Mouse (Mus musculus) hindbrain, embryonic 14.5 days (tissue): ENCODE results near the gene Nexn. TPM values are rescaled to one million over a fixed set of nuclear protein-coding genes. Genes with fewer than 3 reads are reported as not detected.
"Not testable (repeated sequence)": the region's sequence is repeated elsewhere in the genome, so short reads cannot be mapped to it uniquely, and the experiment has no call there.

Experiments
- ATAC-seq: fragments of 200-750 bp; cut with Nextera tagmentation; 2 replicates; pipeline ENCODE4 v1.8.0; 2017; ENCODE audit warnings: moderate number of reproducible peaks, mild to moderate bottlenecking, moderate TSS enrichment, moderate library complexity; ENCODE audit not compliant: low FRiP score
- DNase-seq: peaks from one replicate; pipeline ENCODE4 v3.0.0-alpha.2; 2015; ENCODE audit warnings: low spot score
- H3K27ac ChIP-seq: fragments of 300-500 bp; sonication (generic); 2 replicates; pipeline ENCODE4 v1.5.1; 2014; ENCODE audit warnings: mild to moderate bottlenecking, moderate library complexity
- H3K27me3 ChIP-seq: fragments of 300-500 bp; sonication (generic); 2 replicates; pipeline ENCODE4 v1.6.1; 2014; ENCODE audit warnings: mild to moderate bottlenecking, low read length, mixed read lengths; ENCODE audit not compliant: control insufficient read depth, insufficient read depth
- H3K36me3 ChIP-seq: fragments of 300-500 bp; sonication (generic); replicated peaks from 2 replicates; pipeline ENCODE4 v1.6.1; 2014; ENCODE audit not compliant: control insufficient read depth, insufficient read depth
- H3K4me1 ChIP-seq: fragments of 300-500 bp; sonication (generic); replicated peaks from 2 replicates; pipeline ENCODE4 v1.6.1; 2014; ENCODE audit warnings: antibody characterized with exemption, low read length, mixed read lengths; ENCODE audit not compliant: control insufficient read depth, insufficient read depth
- H3K4me2 ChIP-seq: fragments of 300-500 bp; sonication (generic); replicated peaks from 2 replicates; pipeline ENCODE4 v1.6.1; 2014; ENCODE audit warnings: mild to moderate bottlenecking, moderate library complexity
- H3K4me3 ChIP-seq: fragments of 300-500 bp; sonication (generic); replicated peaks from 2 replicates; pipeline ENCODE4 v1.5.1; 2014; ENCODE audit warnings: mild to moderate bottlenecking, low read length
- H3K9ac ChIP-seq: fragments of 300-500 bp; sonication (generic); 2 replicates; pipeline ENCODE4 v1.6.1; 2014
- H3K9me3 ChIP-seq: fragments of 300-500 bp; sonication (generic); 2 replicates; pipeline ENCODE4 v1.6.1; 2016; ENCODE audit warnings: low read length; ENCODE audit not compliant: control insufficient read depth
- WGBS: fragments of 180-500 bp; shearing (Covaris S2); extraction: QIAGEN DNeasy Blood & Tissue Kit; methylation state at CpG from one replicate; pipeline ENCODE4 v1.1.7; 2014; 5-methylcytosine and 5-hydroxymethylcytosine counted together
- polyA plus RNA-seq: library from polyadenylated mRNA; unstranded; fragments of >200 nt; fragmentation: Nextera tagmentation; extraction: Ambion mirVana; gene quantifications from 2 replicates; pipeline ENCODE4 v1.2.1, GENCODE M21; 2014

Nexn gene
- polyA plus RNA-seq, 1 experiment from 2014 or later, result 1.8 TPM

DNA sequence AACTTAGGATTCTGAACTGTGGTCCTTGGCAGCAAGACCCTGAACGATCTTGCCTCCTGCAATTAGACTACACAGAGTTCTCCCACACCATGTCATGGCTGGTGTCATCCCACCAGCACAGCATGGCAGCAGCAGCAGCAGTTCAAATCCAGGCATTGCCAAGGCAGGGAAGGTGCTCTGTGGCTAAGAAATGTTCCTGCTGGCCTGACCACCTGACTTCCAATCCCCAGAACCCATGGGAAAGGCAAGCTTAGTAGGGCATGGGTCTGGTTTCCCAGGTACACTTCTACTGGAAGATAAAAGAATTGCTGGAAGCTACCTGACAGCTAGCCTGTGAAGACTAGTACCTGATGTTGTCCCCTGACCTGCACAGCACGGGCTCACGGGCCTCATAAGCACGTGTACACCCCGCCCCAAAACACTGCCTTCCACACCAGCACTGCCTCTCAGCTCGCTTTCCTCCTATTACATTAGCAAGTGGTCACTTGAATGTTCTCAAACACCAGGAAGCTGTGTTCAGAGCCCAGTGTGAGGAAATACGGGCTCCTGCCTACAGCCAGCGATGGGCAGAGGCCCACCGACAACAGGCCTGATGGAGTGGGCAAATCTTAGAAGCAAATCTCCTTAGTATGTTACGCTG, 5.0 kb upstream of the Nexn start:
- no peaks in the 10 kb centered on the region for H3K4me1 ChIP-seq
- H3K27ac ChIP-seq, result no peak overlapping the region
- H3K9ac ChIP-seq, result no peak overlapping the region
- DNase-seq, result no peak
- H3K9me3 ChIP-seq, result no peaks in the 10 kb centered on the region
- peaks cover 6% of the 10 kb centered on the region; the same call in 1 of the 2 replicates for H3K27me3 ChIP-seq
- no peak overlapping the region for H3K4me3 ChIP-seq
- 92% methylated on average over 10 of the region's 10 CpGs for WGBS
- no peak for ATAC-seq
- H3K36me3 ChIP-seq, result peaks cover 26% of the 10 kb centered on the region
- H3K4me2 ChIP-seq, result no peak overlapping the region

DNA sequence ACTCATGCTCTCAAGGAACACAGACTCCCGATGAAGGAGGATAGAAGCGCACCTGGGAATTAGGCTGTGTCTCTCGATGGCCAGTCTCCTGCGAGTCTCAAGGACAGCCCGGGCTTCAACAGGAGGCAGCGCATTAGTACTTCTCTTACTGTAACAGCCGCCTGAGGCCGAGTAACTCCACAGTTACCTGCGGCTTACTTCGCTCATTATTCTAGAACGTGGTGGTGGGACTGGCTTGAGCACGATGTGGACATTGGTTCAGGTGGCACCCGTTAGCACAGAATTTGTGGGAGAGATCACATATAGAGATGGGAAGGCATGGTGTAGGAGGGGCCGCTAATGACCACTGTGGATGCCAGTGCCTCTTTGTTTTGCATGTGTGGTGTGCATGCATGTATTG, 1.9 kb upstream of the Nexn start:
- no peak for ATAC-seq
- peaks cover 11% of the 10 kb centered on the region; the same call in 1 of the 2 replicates for H3K36me3 ChIP-seq
- WGBS, result 89% methylated on average over 14 of the region's 14 CpGs

DNA sequence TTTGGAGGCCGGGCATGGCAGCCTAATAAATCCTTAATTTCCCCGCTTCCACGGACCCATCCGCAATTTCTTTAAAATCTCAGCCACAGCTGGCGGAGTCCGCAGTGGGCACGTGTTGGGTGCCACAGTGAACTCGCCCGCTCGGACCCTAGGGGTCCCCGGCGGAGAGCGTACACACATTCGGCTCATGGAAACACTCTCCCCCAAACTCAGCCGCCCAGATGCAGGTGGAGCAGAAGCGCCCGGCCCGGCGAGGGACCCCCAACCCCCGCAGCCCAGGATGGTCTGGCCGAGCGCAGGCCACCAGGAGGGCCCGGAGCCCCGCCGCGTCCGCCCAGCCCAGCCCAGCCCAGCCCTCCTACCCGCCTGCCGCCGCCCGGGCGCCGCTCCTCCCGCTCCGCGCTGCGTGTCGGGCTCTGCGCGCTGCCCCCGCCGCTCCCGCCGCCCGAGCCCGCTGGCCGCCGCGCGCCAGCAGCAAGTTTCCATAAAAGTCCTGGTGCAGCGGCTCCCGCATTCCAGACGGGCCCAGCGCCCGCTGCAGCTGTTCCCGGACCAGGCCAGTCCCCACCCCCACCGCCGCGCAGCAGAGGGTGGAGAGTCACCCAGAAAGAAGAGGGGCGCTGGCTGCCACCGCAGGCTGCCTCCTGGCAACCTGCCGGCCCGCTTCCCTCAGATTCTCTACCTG, 657 bp downstream of the Nexn start:
- DNase-seq (peak; percentile 47), ATAC-seq (peak; percentile 68)
- Histone ChIP-seq H3K27ac (no peak overlapping the region), H3K9ac (peak overlapping the region; percentile 67), H3K27me3 (peaks cover 29% of the 10 kb centered on the region), H3K4me2 (peak overlapping the region; percentile 100), H3K4me3 (peak overlapping the region; percentile 51), H3K36me3 (no peaks in the 10 kb centered on the region), H3K9me3 (no peaks in the 10 kb centered on the region), H3K4me1 (peaks cover 7% of the 10 kb centered on the region; the same call in 1 of the 2 replicates)
- under 1% methylated on average over 59 of the region's 63 CpGs for WGBS

More for the DNA sequence above, 1.9 kb upstream of the Nexn start:
- no peak for DNase-seq
- no peak overlapping the region for H3K27ac ChIP-seq
- H3K4me3 ChIP-seq, result no peak overlapping the region
- no peak overlapping the region for H3K4me2 ChIP-seq
- H3K9ac ChIP-seq, result no peak overlapping the region
- peaks cover 7% of the 10 kb centered on the region; the same call in 1 of the 2 replicates for H3K4me1 ChIP-seq
- H3K9me3 ChIP-seq, result no peaks in the 10 kb centered on the region
- peaks cover 29% of the 10 kb centered on the region for H3K27me3 ChIP-seq

DNA sequence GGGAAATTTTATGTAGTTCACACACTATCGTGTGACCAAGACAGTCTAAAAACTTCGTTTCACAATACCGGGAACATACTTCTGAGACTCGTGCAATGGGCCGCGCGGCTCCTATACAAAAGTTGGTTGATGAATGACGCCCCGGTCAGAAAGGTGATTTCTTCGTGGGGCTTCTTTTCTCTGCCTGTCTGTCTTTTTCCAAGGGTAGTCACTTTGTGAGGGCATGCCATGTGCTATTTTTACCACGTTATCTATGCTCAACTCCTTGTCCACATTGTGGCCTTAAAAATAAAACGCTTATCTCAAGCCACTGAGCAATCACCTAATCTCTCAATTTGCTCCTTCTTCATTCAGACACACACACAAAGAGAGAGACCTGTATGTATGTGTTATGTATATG, 1.3 kb downstream of the Nexn start:
- Histone ChIP-seq H3K9me3 (no peaks in the 10 kb centered on the region), H3K4me2 (peak overlapping the region; percentile 100), H3K36me3 (no peaks in the 10 kb centered on the region), H3K4me1 (peaks cover 7% of the 10 kb centered on the region; the same call in 1 of the 2 replicates), H3K27ac (no peak overlapping the region), H3K9ac (peak overlapping the region; percentile 67; the same call in 1 of the 2 replicates), H3K4me3 (peak overlapping the region; percentile 51), H3K27me3 (peaks cover 29% of the 10 kb centered on the region)
- no peak for DNase-seq
- ATAC-seq, result no peak
- WGBS, result 15% methylated on average over 12 of the region's 12 CpGs

- Histone ChIP-seq H3K36me3 (no peaks in the 10 kb centered on the region), H3K27ac (no peak overlapping the region), H3K4me1 (peaks cover 7% of the 10 kb centered on the region; the same call in 1 of the 2 replicates), H3K9ac (no peak overlapping the region), H3K4me2 (no peak overlapping the region), H3K27me3 (peaks cover 29% of the 10 kb centered on the region), H3K9me3 (no peaks in the 10 kb centered on the region), H3K4me3 (no peak overlapping the region)
- DNase-seq, result no peak
- ATAC-seq, result no peak
- WGBS, result 40% methylated on average over 10 of the region's 10 CpGs
Observed at GRCm38 (mm10) chr3:152264374-152264773, 1.8 kb downstream of the Nexn start.

DNA sequence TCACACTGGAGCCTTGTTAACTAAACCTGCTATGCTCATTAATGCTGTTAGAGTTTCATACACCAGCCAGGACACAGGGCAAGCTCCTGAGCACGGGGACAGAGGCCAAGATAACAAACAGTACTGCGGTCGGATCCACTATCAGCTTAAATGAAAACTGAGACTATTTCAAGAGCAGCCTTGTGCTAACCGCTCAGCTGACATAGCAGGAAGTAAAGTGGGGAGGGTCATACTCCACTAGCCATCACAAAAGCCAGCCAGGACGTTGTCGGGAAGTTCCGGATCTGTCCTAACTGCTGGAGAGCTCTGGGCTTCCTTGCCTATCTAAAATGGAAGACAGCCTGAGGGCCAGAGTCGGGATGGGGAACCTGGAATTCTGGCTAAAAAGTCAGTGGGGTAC, 4.2 kb downstream of the Nexn start:
- H3K9me3 ChIP-seq, result no peaks in the 10 kb centered on the region
- no peak overlapping the region for H3K9ac ChIP-seq
- H3K36me3 ChIP-seq, result no peaks in the 10 kb centered on the region
- 25% methylated on average over 8 of the region's 8 CpGs for WGBS
- no peak for ATAC-seq
- peaks cover 7% of the 10 kb centered on the region; the same call in 1 of the 2 replicates for H3K4me1 ChIP-seq
- no peak overlapping the region for H3K4me3 ChIP-seq
- peaks cover 29% of the 10 kb centered on the region for H3K27me3 ChIP-seq
- H3K4me2 ChIP-seq, result no peak overlapping the region
- no peak overlapping the region for H3K27ac ChIP-seq
- no peak for DNase-seq

DNA sequence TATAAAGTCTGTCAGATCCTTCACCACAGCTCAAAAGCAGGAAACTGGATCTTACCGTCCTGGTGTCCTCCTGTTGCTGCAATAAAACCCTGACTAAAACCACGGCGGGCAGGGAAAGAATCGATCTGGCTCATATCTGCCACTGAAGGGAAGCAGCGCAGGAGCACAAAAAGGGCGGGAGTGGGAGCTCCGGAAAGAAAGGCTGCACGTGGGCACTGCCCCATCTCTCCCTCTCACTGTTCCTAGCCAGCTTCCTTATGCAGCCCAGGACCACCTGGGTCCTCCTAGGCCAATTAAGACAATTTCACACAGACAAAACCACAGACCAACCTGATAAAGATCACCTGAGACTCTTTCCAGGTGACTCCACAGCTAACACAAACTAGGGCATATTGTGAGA, 4.7 kb downstream of the Nexn start:
- WGBS, result 55% methylated on average over 8 of the region's 8 CpGs
- peaks cover 26% of the 10 kb centered on the region for H3K27me3 ChIP-seq
- H3K9ac ChIP-seq, result no peak overlapping the region
- no peak overlapping the region for H3K4me2 ChIP-seq
- ATAC-seq (no peak), DNase-seq (no peak)
- no peak overlapping the region for H3K4me3 ChIP-seq
- H3K4me1 ChIP-seq, result peaks cover 7% of the 10 kb centered on the region; the same call in 1 of the 2 replicates
- H3K36me3 ChIP-seq, result no peaks in the 10 kb centered on the region
- no peak overlapping the region for H3K27ac ChIP-seq
- no peaks in the 10 kb centered on the region for H3K9me3 ChIP-seq

- DNase-seq, result no peak
- Histone ChIP-seq H3K36me3 (no peaks in the 10 kb centered on the region), H3K9ac (no peak overlapping the region), H3K4me2 (no peak overlapping the region), H3K4me3 (no peak overlapping the region), H3K9me3 (no peaks in the 10 kb centered on the region), H3K27me3 (peaks cover 21% of the 10 kb centered on the region), H3K4me1 (peaks cover 6% of the 10 kb centered on the region; the same call in 1 of the 2 replicates), H3K27ac (no peak overlapping the region)
- 97% methylated on average over 1 of the region's 1 CpGs for WGBS
- ATAC-seq, result no peak
Observed at GRCm38 (mm10) chr3:152260362-152260761, 5.8 kb downstream of the Nexn start.

GRCm38 (mm10) chr3:152259409-152259808, 6.7 kb downstream of the Nexn start:
- not testable (repeated sequence) for H3K4me2 ChIP-seq, H3K27ac ChIP-seq, H3K4me3 ChIP-seq, H3K9me3 ChIP-seq, H3K36me3 ChIP-seq, H3K9ac ChIP-seq, H3K4me1 ChIP-seq
- peaks cover 11% of the 10 kb centered on the region; the same call in 1 of the 2 replicates for H3K27me3 ChIP-seq
- peak; percentile 83 for DNase-seq
- 47% methylated on average over 8 of the region's 9 CpGs for WGBS
- ATAC-seq, result peak; percentile 37; the same call in 1 of the 2 replicates
